Mouse (Mus musculus) CH12.LX (cell line): ENCODE results near the gene BC025446.

ENCODE experiments used
- CHD2 ChIP-seq: IDR thresholded peaks from 2 replicates; pipeline ENCODE4 v1.6.1; 2011; ENCODE audit warnings: low read length, improper control_type of control experiment
- CTCF ChIP-seq, 2 experiments: IDR thresholded peaks in 1 of 2; conservative IDR thresholded peaks in 1 of 2; 2 replicates each; pipeline ENCODE4 v1.5.1; 2011 to 2012; ENCODE audit warnings: low read depth in 2 of 2, low read length in 2 of 2, improper control_type of control experiment in 1 of 2, inconsistent platforms in 1 of 2, mild to moderate bottlenecking in 1 of 2, moderate library complexity in 1 of 2
- E2F4 ChIP-seq: IDR thresholded peaks from 2 replicates; pipeline ENCODE4 v1.6.1; 2011; ENCODE audit warnings: low read depth, low read length, improper control_type of control experiment; ENCODE audit not compliant: insufficient replicate concordance
- EP300 ChIP-seq: IDR thresholded peaks from 2 replicates; pipeline ENCODE4 v1.6.1; 2011; ENCODE audit warnings: low read length, improper control_type of control experiment
- KAT2A ChIP-seq: IDR thresholded peaks from 2 replicates; pipeline ENCODE4 v1.6.1; 2012; ENCODE audit warnings: low read length, improper control_type of control experiment, inconsistent platforms; ENCODE audit not compliant: insufficient replicate concordance
- MAX ChIP-seq: IDR thresholded peaks from 2 replicates; pipeline ENCODE4 v1.6.1; 2011; ENCODE audit warnings: low read length, improper control_type of control experiment
- PAX5 ChIP-seq: IDR thresholded peaks from 2 replicates; pipeline ENCODE4 v1.6.1; 2012; ENCODE audit warnings: low read length, inconsistent platforms, mixed read lengths
- TCF12 ChIP-seq: IDR thresholded peaks from 2 replicates; pipeline ENCODE4 v1.6.1; 2014; ENCODE audit warnings: low read depth, mild to moderate bottlenecking, inconsistent platforms, low read length, improper control_type of control experiment
- ZKSCAN1 ChIP-seq: IDR thresholded peaks from 2 replicates; pipeline ENCODE4 v1.6.1; 2012; ENCODE audit warnings: low read depth, inconsistent platforms, low read length, improper control_type of control experiment, borderline replicate concordance

- TF ChIP-seq EP300 (no peak), CHD2 (no peak), TCF12 (no peak), E2F4 (no peak), ZKSCAN1 (no peak), PAX5 (no peak), MAX (no peak), CTCF (conservative IDR thresholded peaks at IDR 0.05 in 1 of 2, IDR thresholded peaks at IDR 0.05 in 1 of 2; ENCODE audit: low read depth in 2 of 2, low read length in 2 of 2) (no peak), KAT2A (no peak)
These were observed 55.2 kb downstream of the BC025446 start for GRCm38 (mm10) chr15:75271426-75271825.
